Mouse (Mus musculus) hindbrain, embryonic 11.5 days (tissue): Measurements from ENCODE around the gene Adamts10. TPM values are rescaled to one million over a fixed set of nuclear protein-coding genes. Genes with fewer than 3 reads are reported as not detected.

ENCODE experiments used
- polyA plus RNA-seq: library from polyadenylated mRNA; unstranded; fragments of >200 nt; fragmentation: Nextera tagmentation; extraction: Ambion mirVana; gene quantifications from 2 replicates; pipeline ENCODE4 v1.2.1, GENCODE M21; 2014

Gene Adamts10
- polyA plus RNA-seq, 1 experiment from 2014 or later = 36.6 TPM

Other genes starting within 250 kb of the Adamts10 start
- 9.8 and 10.4 TPM in 2 replicates for gene Zfp955b, start 234.7 kb upstream of the Adamts10 start, polyA plus RNA-seq
- 15.6 and 18.5 TPM in 2 replicates for gene Zfp81, start 165.3 kb upstream of the Adamts10 start, polyA plus RNA-seq
- 21.6 and 23.7 TPM in 2 replicates for gene Zfp101, start 129.6 kb upstream of the Adamts10 start, polyA plus RNA-seq
- not detected in 2 replicates for gene Actl9, start 91.3 kb upstream of the Adamts10 start, polyA plus RNA-seq
- gene Myo1f, start 31.5 kb downstream of the Adamts10 start, polyA plus RNA-seq = 1.6 and 3.0 TPM in 2 replicates
- gene Zfp414, start 104.9 kb downstream of the Adamts10 start, polyA plus RNA-seq = 66.0 and 67.1 TPM in 2 replicates
- gene Pram1, start 113.9 kb downstream of the Adamts10 start, polyA plus RNA-seq = 0.46 and 0.71 TPM in 2 replicates
- gene Hnrnpm, start 162.7 kb downstream of the Adamts10 start, polyA plus RNA-seq = 506 and 558 TPM in 2 replicates
- 40.2 and 45.4 TPM in 2 replicates for gene March2, start 194.5 kb downstream of the Adamts10 start, polyA plus RNA-seq
- 334 and 359 TPM in 2 replicates for gene Rab11b, start 236.3 kb downstream of the Adamts10 start, polyA plus RNA-seq